Mouse (Mus musculus) megakaryocyte, embryonic 14.5 days (primary cell): ENCODE data around the gene Scube3. TPM values are rescaled to one million over a fixed set of nuclear protein-coding genes. Genes with fewer than 3 reads are reported as not detected.

Source experiments
- H3K27me3 ChIP-seq: replicated peaks from 2 replicates; pipeline ENCODE3; 2012; ENCODE audit warnings: inconsistent platforms
- H3K36me3 ChIP-seq: replicated peaks from 2 replicates; pipeline ENCODE3; 2012; ENCODE audit warnings: low read length, inconsistent platforms, mixed read lengths
- H3K4me1 ChIP-seq: 2 replicates; pipeline ENCODE4 v1.6.1; 2012; ENCODE audit warnings: inconsistent platforms
- H3K4me3 ChIP-seq: replicated peaks from 2 replicates; pipeline ENCODE3; 2012; ENCODE audit warnings: moderate library complexity, mild to moderate bottlenecking, inconsistent platforms
- H3K9me3 ChIP-seq: 2 replicates; pipeline ENCODE4 v1.6.1; 2012; ENCODE audit warnings: inconsistent platforms
- FLI1 ChIP-seq: IDR thresholded peaks from 2 replicates; pipeline ENCODE4 v1.6.1; 2012; ENCODE audit warnings: low read length, inconsistent platforms, mixed read lengths
- GATA1 ChIP-seq: IDR thresholded peaks from 3 replicates; pipeline ENCODE4 v1.6.1; 2012; ENCODE audit warnings: mixed read lengths, low read length, inconsistent platforms, borderline replicate concordance
- polyA plus RNA-seq: library from polyadenylated mRNA; stranded (reverse); fragments of >175 nt; gene quantifications from 2 replicates; pipeline ENCODE4 v1.2.3, GENCODE M21; 2012; ENCODE audit warnings: low replicate concordance; ENCODE audit not compliant: insufficient read depth

The Scube3 gene
- polyA plus RNA-seq, 1 experiment, result not detected

DNA sequence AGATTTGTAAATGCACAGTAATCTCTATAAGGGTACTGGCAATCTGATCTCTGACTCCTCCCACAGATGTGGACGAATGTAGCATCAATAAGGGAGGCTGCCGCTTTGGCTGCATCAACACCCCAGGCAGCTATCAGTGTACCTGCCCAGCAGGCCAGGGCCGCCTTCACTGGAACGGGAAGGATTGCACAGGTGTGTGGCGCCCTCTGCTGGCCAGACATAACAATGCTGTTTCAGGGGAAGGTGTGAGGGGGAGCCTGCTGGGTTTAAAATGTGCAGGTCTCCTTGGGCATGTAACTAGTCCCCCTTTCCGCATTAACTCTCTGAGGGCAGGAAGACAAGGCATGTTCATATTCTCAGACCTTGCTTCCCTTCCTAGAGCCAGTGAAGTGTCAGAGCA, 21.7 kb downstream of the Scube3 start:
- Histone ChIP-seq H3K4me1 (peaks cover 23% of the 10 kb centered on the region), H3K27me3 (peaks cover 95% of the 10 kb centered on the region), H3K4me3 (no peak overlapping the region), H3K9me3 (no peaks in the 10 kb centered on the region), H3K36me3 (no peaks in the 10 kb centered on the region)
- TF ChIP-seq FLI1, result no peak
- no peak for TF ChIP-seq GATA1

DNA sequence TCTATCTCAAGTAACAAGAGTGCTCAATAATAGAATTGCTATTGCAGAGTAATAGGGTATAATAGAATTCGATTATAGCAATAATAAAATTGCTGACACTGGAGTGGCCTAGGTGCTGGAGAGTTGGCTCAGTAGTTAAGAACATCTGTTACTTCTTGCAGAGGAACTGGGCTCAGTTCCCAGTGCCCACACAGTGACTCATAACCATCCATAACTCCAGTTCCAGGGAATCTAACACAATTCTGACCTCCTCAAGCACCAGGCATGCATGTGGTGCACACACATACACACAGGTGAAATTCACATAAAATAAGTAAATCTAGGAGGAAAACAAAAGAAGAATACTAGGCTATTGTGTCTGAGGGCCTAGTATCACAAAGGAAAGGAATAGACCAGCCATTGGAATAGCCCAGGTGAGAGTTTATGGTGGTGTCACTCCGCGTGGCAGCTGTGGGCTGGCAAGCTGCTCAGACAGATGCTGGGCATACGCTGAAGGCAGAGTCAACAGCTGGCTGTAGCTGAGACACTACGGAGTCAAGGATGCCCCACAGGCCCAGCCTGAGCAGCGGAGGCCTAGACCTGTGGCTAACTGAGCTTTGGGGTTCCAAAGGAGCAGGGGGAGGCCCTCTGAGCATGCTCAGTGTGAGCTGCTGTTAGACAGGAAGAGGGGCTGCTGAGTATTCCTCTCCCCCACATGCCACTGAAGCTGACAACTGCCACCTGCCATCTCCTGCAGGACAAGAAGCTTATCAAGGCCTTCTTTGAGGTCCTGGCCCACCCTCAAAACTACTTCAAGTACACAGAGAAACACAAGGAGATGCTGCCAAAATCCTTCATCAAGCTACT, 28.7 kb downstream of the Scube3 start:
- no peaks in the 10 kb centered on the region for H3K36me3 ChIP-seq
- peak overlapping the region; percentile 12 for H3K4me3 ChIP-seq
- H3K4me1 ChIP-seq, result peaks cover 21% of the 10 kb centered on the region
- TF ChIP-seq FLI1 (no peak), GATA1 (no peak)
- no peaks in the 10 kb centered on the region for H3K9me3 ChIP-seq
- peaks cover 66% of the 10 kb centered on the region for H3K27me3 ChIP-seq

DNA sequence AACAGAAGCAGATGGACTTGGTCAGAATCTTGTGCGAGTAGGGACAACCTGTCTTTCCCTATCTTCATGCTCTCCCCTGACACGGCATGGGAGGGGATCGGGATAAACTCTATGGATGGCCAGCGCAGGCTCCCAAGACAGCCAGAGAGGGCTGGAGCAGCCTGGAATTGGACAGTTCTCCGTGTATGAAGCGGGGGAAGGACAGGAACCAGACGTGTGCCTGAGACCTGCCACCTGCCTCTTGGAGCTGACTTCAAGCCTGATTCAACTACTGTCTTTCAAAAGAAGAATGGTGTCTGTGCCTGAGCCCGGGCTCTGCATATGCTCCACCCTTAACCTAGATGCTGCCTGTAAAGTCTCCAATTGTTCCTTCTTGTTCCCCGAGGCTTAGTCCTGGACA, 30.7 kb downstream of the Scube3 start:
- peaks cover 46% of the 10 kb centered on the region for H3K27me3 ChIP-seq

DNA sequence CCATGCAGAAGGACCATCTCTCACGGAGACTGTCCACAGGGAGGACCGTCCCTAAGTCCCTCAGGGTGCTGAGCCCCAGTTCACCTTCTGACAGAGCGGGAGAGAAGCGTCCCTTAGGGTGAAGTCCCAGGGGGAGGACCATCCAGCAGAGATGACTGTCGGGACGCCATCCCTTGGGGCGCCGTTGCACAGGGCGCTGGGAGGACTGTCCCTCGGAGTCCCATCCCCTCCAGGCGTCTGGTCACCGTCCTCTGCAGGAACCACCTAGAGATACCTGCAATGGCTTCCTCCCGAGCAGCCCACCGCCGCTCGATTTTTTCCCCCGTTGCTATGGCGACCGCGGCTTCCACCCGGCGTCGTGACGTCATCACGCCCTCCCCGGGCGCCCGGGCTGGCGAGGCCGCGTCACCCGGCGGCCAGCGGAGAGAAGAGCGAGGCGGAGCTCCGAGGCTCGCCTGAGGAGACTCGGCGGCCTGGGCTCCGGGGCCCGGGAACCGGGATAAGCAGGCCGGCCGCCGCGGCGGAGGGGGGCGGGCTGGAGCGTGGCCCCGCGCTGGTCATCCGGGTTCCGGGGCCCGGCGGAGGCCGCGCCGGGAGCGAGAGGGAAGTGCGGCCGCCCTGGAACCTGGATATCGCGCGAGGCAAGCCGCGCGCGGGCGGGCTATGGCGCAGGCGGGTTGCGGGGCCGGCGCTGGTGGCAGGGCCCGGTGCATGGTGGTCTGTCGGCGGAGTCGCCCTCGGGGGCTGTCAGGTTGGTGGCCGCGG, 35.0 kb downstream of the Scube3 start, which contains the start of gene Zfp523:
Zfp523 (plus strand) TSS at position 355 of the 765 bp plus-strand sequence.
- TF ChIP-seq GATA1 (no peak), FLI1 (no peak)
- no peaks in the 10 kb centered on the region for H3K9me3 ChIP-seq
- H3K4me1 ChIP-seq, result peaks cover 70% of the 10 kb centered on the region
- peak within 1 kb of the TSS; percentile 98 for H3K4me3 ChIP-seq
- H3K27me3 ChIP-seq, result peaks cover 14% of the 10 kb centered on the region
- peaks cover 8% of the 10 kb centered on the region for H3K36me3 ChIP-seq

More for the DNA sequence above, 30.7 kb downstream of the Scube3 start:
- Histone ChIP-seq H3K36me3 (no peaks in the 10 kb centered on the region), H3K9me3 (no peaks in the 10 kb centered on the region), H3K4me1 (peaks cover 36% of the 10 kb centered on the region), H3K4me3 (no peak overlapping the region)
- TF ChIP-seq FLI1 (no peak), GATA1 (no peak)

DNA sequence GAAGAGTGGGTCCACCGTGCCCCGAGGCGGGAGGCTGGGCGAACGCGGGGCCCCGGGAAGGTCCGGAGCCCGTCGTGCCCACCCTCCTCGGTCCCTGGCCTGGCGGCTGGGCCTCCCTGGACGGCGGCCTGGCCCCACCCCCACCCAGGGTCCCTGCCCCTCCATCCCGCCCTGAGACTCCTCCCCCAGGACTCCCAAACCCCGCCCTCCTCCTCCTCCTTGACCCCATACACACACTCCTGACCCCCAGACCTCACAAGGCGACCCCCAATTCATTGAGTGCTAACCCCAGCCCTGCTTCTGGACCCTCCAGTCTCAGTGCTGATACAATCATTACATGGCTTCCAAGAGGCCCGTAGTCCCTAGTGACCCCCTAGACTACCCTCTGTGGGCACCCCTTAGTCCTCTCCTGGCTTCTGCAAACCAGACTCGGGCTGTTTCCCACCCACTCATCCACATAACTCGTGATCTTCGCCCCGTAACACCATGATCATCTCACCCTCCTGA, 35.7 kb downstream of the Scube3 start:
- TF ChIP-seq FLI1 (no peak), GATA1 (no peak)
- peak overlapping the region; percentile 98 for H3K4me3 ChIP-seq
- H3K4me1 ChIP-seq, result peaks cover 69% of the 10 kb centered on the region
- peaks cover 9% of the 10 kb centered on the region for H3K27me3 ChIP-seq
- peaks cover 8% of the 10 kb centered on the region for H3K36me3 ChIP-seq
- no peaks in the 10 kb centered on the region for H3K9me3 ChIP-seq

DNA sequence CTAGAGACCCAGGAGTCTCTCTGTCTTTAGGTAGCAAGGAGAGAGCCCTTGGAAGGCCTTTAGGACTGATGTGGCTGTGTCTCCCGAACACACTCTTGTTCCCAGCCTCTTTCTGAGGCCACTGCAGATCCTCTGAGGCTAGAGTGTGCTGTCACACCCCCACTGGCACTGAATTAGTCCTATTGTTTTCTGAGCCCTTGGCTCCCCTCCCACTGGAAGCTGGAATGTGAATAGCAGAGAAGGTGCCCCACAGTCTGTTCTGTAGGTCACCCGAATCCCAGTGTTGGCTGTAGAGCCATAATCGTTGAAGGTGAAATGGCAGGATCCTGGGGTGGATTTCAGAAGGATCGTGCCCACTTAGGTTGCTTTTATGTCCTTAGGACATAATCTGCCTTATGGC, 38.4 kb downstream of the Scube3 start:
- Histone ChIP-seq H3K36me3 (peaks cover 18% of the 10 kb centered on the region), H3K4me3 (no peak overlapping the region), H3K4me1 (peaks cover 83% of the 10 kb centered on the region), H3K9me3 (no peaks in the 10 kb centered on the region), H3K27me3 (no peaks in the 10 kb centered on the region)
- no peak for TF ChIP-seq FLI1
- no peak for TF ChIP-seq GATA1

DNA sequence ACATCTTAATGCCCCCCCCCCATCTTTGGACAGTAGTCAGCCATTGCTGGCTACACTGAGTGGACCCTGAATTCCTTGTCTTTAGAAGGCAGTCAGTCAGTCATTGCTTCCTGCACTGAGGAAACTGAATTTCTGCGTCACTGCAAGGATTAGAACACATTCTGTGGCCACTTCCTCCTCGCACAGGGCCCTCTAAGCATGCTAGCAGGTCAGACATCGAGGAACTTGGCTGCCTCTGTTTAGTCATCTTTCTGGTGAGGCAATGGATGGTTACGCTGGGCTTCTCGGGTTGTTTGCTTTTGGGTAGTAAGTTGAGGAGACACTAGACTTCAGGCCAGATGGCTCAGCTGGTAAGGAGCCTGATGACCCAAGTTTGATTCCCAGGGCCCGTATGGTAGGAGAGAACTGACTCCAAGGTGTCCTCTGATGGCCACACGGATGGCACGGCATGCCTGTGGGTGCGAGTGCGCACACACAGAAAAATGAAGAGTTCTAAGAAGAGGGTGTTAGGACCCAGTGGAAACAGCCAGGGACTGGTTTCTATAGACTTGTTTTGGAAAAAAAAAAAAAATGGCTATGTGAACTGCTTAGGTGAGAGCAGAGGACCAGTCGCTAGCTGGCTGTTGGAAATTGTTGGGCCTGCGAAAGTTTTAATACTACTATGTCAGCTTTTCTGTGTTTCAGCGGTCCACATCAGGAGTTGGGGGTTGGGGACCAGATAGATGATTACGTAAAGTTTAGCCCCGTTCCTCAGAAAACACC, 39.0 kb downstream of the Scube3 start:
- no peak for TF ChIP-seq GATA1
- TF ChIP-seq FLI1, result no peak
- H3K9me3 ChIP-seq, result no peaks in the 10 kb centered on the region
- peaks cover 83% of the 10 kb centered on the region for H3K4me1 ChIP-seq

DNA sequence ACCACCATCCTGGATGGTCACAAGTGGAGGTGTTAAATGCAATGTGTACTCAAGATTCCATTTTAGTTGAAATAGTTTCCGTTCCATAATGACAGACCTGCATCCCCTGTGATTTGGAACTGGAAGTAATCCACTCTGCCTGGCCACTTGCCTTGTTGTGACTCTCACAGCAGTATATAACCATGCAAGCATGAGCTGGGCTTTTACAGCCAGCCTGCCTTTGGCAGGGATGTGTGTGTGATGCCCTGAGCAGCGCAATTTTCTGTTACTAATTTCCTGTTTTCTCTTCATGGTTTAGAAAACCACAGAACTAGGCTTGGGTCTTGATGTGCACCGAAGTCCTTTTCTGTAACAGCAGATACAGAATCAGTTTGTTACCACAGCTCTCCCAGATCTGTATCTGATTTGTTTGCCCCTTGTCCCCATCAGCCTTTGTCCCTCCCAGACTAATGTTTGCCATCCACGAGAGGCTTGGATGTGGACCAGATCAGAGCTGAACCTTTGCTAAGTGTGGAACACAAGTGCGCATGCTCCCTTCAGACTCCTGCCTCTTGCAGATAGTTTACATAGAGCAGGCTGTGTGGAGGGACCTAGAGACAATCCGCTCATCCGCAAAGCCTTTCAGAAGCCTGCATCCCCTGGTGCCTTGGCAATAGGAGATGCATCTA, 43.2 kb downstream of the Scube3 start:
- no peak for TF ChIP-seq FLI1
- TF ChIP-seq GATA1, result no peak
- H3K36me3 ChIP-seq, result peaks cover 25% of the 10 kb centered on the region
- no peak overlapping the region for H3K4me3 ChIP-seq
- H3K9me3 ChIP-seq, result no peaks in the 10 kb centered on the region
- H3K27me3 ChIP-seq, result peaks cover 3% of the 10 kb centered on the region
- H3K4me1 ChIP-seq, result peaks cover 63% of the 10 kb centered on the region

More for the DNA sequence above, 39.0 kb downstream of the Scube3 start:
- H3K27me3 ChIP-seq, result no peaks in the 10 kb centered on the region
- peaks cover 18% of the 10 kb centered on the region for H3K36me3 ChIP-seq
- H3K4me3 ChIP-seq, result peak overlapping the region; percentile 53

DNA sequence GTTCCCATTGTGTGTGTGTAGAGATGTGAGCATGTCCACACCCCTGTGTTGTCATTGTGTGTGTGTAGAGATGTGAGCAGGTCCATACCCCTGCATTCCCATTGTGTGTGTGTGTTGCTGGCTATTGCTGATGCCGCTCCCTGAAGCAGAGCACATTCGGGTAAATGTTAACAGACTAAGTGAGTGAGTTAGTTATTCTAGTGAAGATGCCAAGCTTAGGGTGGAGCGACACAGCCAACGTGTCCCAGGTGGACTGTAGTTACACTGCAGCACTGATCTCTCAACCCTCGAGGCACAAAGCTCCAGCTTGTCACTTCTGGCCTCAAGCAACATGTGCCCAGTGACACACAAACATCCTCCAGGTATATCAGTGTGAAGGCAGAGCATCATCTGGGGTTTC, 46.4 kb downstream of the Scube3 start:
- H3K36me3 ChIP-seq, result peaks cover 50% of the 10 kb centered on the region

More for the DNA sequence above, 46.4 kb downstream of the Scube3 start:
- Histone ChIP-seq H3K4me3 (no peak overlapping the region), H3K9me3 (no peaks in the 10 kb centered on the region), H3K27me3 (peaks cover 3% of the 10 kb centered on the region), H3K4me1 (peaks cover 51% of the 10 kb centered on the region)
- no peak for TF ChIP-seq GATA1
- TF ChIP-seq FLI1, result no peak
